Mouse (Mus musculus) embryonic facial prominence, embryonic 10.5 days (tissue): Measurements from ENCODE around the gene Gpd1. TPM values are rescaled to one million over a fixed set of nuclear protein-coding genes. Genes with fewer than 3 reads are reported as not detected.
"Not testable (repeated sequence)": the region's sequence is repeated elsewhere in the genome, so short reads cannot be mapped to it uniquely, and the experiment has no call there.

Experiments used
- DNase-seq: peaks from one replicate; pipeline ENCODE4 v3.0.0-alpha.2; 2017; ENCODE audit warnings: low spot score
- H3K27ac ChIP-seq: fragments of 300-500 bp; sonication (generic); replicated peaks from 2 replicates; pipeline ENCODE4 v1.5.1; 2016; ENCODE audit warnings: mild to moderate bottlenecking
- H3K27me3 ChIP-seq: fragments of 300-500 bp; sonication (generic); replicated peaks from 2 replicates; pipeline ENCODE4 v1.6.1; 2016; ENCODE audit warnings: low read depth, mild to moderate bottlenecking; ENCODE audit not compliant: poor library complexity, severe bottlenecking
- H3K36me3 ChIP-seq: fragments of 300-500 bp; sonication (generic); replicated peaks from 2 replicates; pipeline ENCODE4 v1.6.1; 2016; ENCODE audit warnings: mild to moderate bottlenecking, moderate library complexity
- H3K4me1 ChIP-seq: fragments of 300-500 bp; sonication (generic); 2 replicates; pipeline ENCODE4 v1.6.1; 2016
- H3K4me3 ChIP-seq: fragments of 300-500 bp; sonication (generic); 2 replicates; pipeline ENCODE4 v1.5.1; 2016; ENCODE audit warnings: mild to moderate bottlenecking, moderate library complexity
- H3K9me3 ChIP-seq: fragments of 300-500 bp; sonication (generic); 2 replicates; pipeline ENCODE4 v1.6.1; 2016; ENCODE audit warnings: mild to moderate bottlenecking
- WGBS: fragments of 180-500 bp; shearing (Covaris S2); methylation state at CpG from one replicate; pipeline ENCODE4 v1.1.7; 2016; 5-methylcytosine and 5-hydroxymethylcytosine counted together
- polyA plus RNA-seq: library from polyadenylated mRNA; unstranded; fragments of >200 nt; fragmentation: Nextera tagmentation; extraction: Ambion mirVana; gene quantifications from 2 replicates; pipeline ENCODE4 v1.2.1, GENCODE M21; 2016

Gpd1 gene
- polyA plus RNA-seq, 1 experiment from 2014 or later, result 0.42 TPM

GRCm38 (mm10) chr15:99726549-99726948, 9.2 kb downstream of the Gpd1 start:
- H3K36me3 ChIP-seq, result peaks cover 55% of the 10 kb centered on the region

GRCm38 (mm10) chr15:99727039-99727438, 9.7 kb downstream of the Gpd1 start:
- not testable (repeated sequence) for DNase-seq

More at GRCm38 (mm10) chr15:99726549-99726948, 9.2 kb downstream of the Gpd1 start:
- H3K4me3 ChIP-seq, result peak overlapping the region; percentile 100
- no peak for DNase-seq
- H3K9me3 ChIP-seq, result peaks cover 7% of the 10 kb centered on the region; the same call in 1 of the 2 replicates
- no peaks in the 10 kb centered on the region for H3K27me3 ChIP-seq
- no peak overlapping the region; the same call in 1 of the 2 replicates for H3K27ac ChIP-seq
- 83% methylated on average over 2 of the region's 2 CpGs for WGBS
- peaks cover 49% of the 10 kb centered on the region for H3K4me1 ChIP-seq

GRCm38 (mm10) chr15:99727525-99727924, 10.2 kb downstream of the Gpd1 start:
- Histone ChIP-seq H3K4me1 (peaks cover 39% of the 10 kb centered on the region), H3K27ac (no peak overlapping the region), H3K9me3 (peaks cover 7% of the 10 kb centered on the region; the same call in 1 of the 2 replicates), H3K27me3 (no peaks in the 10 kb centered on the region), H3K36me3 (peaks cover 55% of the 10 kb centered on the region), H3K4me3 (0 out of 2 replicates have a peak overlapping the region, but pooled peaks have one; percentile 11)
- DNase-seq, result no peak
- 95% methylated on average over 12 of the region's 12 CpGs for WGBS

More at GRCm38 (mm10) chr15:99727039-99727438, 9.7 kb downstream of the Gpd1 start:
- WGBS, result 94% methylated on average over 4 of the region's 5 CpGs
- not testable (repeated sequence) for H3K27ac ChIP-seq, H3K27me3 ChIP-seq, H3K4me3 ChIP-seq, H3K9me3 ChIP-seq
- H3K36me3 ChIP-seq, result peaks cover 55% of the 10 kb centered on the region
- peaks cover 44% of the 10 kb centered on the region for H3K4me1 ChIP-seq

GRCm38 (mm10) chr15:99728211-99728610, 10.9 kb downstream of the Gpd1 start:
- H3K36me3 ChIP-seq, result peaks cover 56% of the 10 kb centered on the region
- no peak overlapping the region for H3K4me3 ChIP-seq
- no peaks in the 10 kb centered on the region for H3K27me3 ChIP-seq
- H3K27ac ChIP-seq, result no peak overlapping the region
- H3K9me3 ChIP-seq, result peaks cover 7% of the 10 kb centered on the region; the same call in 1 of the 2 replicates
- DNase-seq, result no peak
- 94% methylated on average over 5 of the region's 5 CpGs for WGBS
- peaks cover 33% of the 10 kb centered on the region for H3K4me1 ChIP-seq

GRCm38 (mm10) chr15:99729056-99729783, 11.9 kb downstream of the Gpd1 start:
- peaks cover 63% of the 10 kb centered on the region for H3K36me3 ChIP-seq

GRCm38 (mm10) chr15:99731167-99731566, 13.9 kb downstream of the Gpd1 start:
- peaks cover 7% of the 10 kb centered on the region; the same call in 1 of the 2 replicates for H3K9me3 ChIP-seq
- DNase-seq, result no peak
- 97% methylated on average over 2 of the region's 2 CpGs for WGBS
- H3K36me3 ChIP-seq, result peaks cover 82% of the 10 kb centered on the region
- peaks cover 6% of the 10 kb centered on the region for H3K4me1 ChIP-seq
- no peak overlapping the region for H3K4me3 ChIP-seq
- no peaks in the 10 kb centered on the region for H3K27me3 ChIP-seq
- H3K27ac ChIP-seq, result no peak overlapping the region

More at GRCm38 (mm10) chr15:99729056-99729783, 11.9 kb downstream of the Gpd1 start:
- Histone ChIP-seq H3K27ac (no peak overlapping the region), H3K27me3 (no peaks in the 10 kb centered on the region), H3K4me3 (no peak overlapping the region), H3K9me3 (peaks cover 7% of the 10 kb centered on the region; the same call in 1 of the 2 replicates), H3K4me1 (peaks cover 23% of the 10 kb centered on the region)
- DNase-seq, result no peak
- 97% methylated on average over 4 of the region's 4 CpGs for WGBS

GRCm38 (mm10) chr15:99731678-99732077, 14.4 kb downstream of the Gpd1 start:
- WGBS, result 88% methylated on average over 3 of the region's 3 CpGs
- Histone ChIP-seq H3K9me3 (peaks cover 7% of the 10 kb centered on the region; the same call in 1 of the 2 replicates), H3K27me3 (no peaks in the 10 kb centered on the region), H3K36me3 (peaks cover 87% of the 10 kb centered on the region), H3K4me1 (peaks cover under 1% of the 10 kb centered on the region), H3K27ac (no peak overlapping the region), H3K4me3 (no peak overlapping the region)
- no peak for DNase-seq

- DNase-seq, result no peak
- Histone ChIP-seq H3K27ac (no peak overlapping the region), H3K36me3 (peaks cover 93% of the 10 kb centered on the region), H3K27me3 (no peaks in the 10 kb centered on the region), H3K4me3 (no peak overlapping the region), H3K9me3 (peaks cover 7% of the 10 kb centered on the region; the same call in 1 of the 2 replicates), H3K4me1 (no peaks in the 10 kb centered on the region)
- 95% methylated on average over 5 of the region's 5 CpGs for WGBS
Observed at GRCm38 (mm10) chr15:99733186-99733585, 15.9 kb downstream of the Gpd1 start.

GRCm38 (mm10) chr15:99735631-99736030, 18.3 kb downstream of the Gpd1 start:
- Histone ChIP-seq H3K4me1 (no peaks in the 10 kb centered on the region), H3K36me3 (peaks cover 96% of the 10 kb centered on the region), H3K9me3 (no peaks in the 10 kb centered on the region), H3K27ac (no peak overlapping the region), H3K27me3 (no peaks in the 10 kb centered on the region), H3K4me3 (no peak overlapping the region)
- DNase-seq, result no peak
- WGBS, result 85% methylated on average over 2 of the region's 2 CpGs

GRCm38 (mm10) chr15:99736675-99737074, 19.4 kb downstream of the Gpd1 start:
- DNase-seq, result no peak
- Histone ChIP-seq H3K4me3 (no peak overlapping the region), H3K9me3 (no peaks in the 10 kb centered on the region), H3K27ac (no peak overlapping the region), H3K4me1 (no peaks in the 10 kb centered on the region), H3K36me3 (peaks cover 99% of the 10 kb centered on the region), H3K27me3 (no peaks in the 10 kb centered on the region)
- 93% methylated on average over 11 of the region's 11 CpGs for WGBS

GRCm38 (mm10) chr15:99740229-99740628, 22.9 kb downstream of the Gpd1 start:
- Histone ChIP-seq H3K4me1 (no peaks in the 10 kb centered on the region), H3K27me3 (no peaks in the 10 kb centered on the region), H3K4me3 (no peak overlapping the region), H3K27ac (no peak overlapping the region), H3K9me3 (no peaks in the 10 kb centered on the region), H3K36me3 (peaks cover 98% of the 10 kb centered on the region)
- WGBS, result 94% methylated on average over 4 of the region's 4 CpGs
- DNase-seq, result no peak

GRCm38 (mm10) chr15:99754204-99754603, 36.9 kb downstream of the Gpd1 start:
- no peaks in the 10 kb centered on the region for H3K9me3 ChIP-seq
- H3K36me3 ChIP-seq, result peaks cover 26% of the 10 kb centered on the region
- H3K27me3 ChIP-seq, result no peaks in the 10 kb centered on the region
- H3K4me1 ChIP-seq, result no peaks in the 10 kb centered on the region
- no peak overlapping the region for H3K4me3 ChIP-seq
- no peak overlapping the region for H3K27ac ChIP-seq
- 90% methylated on average over 3 of the region's 3 CpGs for WGBS
- no peak for DNase-seq

- no peak overlapping the region for H3K4me3 ChIP-seq
- no peaks in the 10 kb centered on the region for H3K27me3 ChIP-seq
- peaks cover 38% of the 10 kb centered on the region for H3K36me3 ChIP-seq
- DNase-seq, result no peak
- H3K27ac ChIP-seq, result no peak overlapping the region
- no peaks in the 10 kb centered on the region for H3K9me3 ChIP-seq
- 89% methylated on average over 4 of the region's 4 CpGs for WGBS
- peaks cover 23% of the 10 kb centered on the region for H3K4me1 ChIP-seq
Observed at GRCm38 (mm10) chr15:99767467-99767866, 50.2 kb downstream of the Gpd1 start.
